Mouse (Mus musculus) hindlimb bud, embryonic 11.5 days (tissue): ENCODE measurements around the gene Gm10944.

Source experiments
- DNase-seq: peaks from one replicate; pipeline ENCODE4 v3.0.0-alpha.2; 2012; ENCODE audit warnings: low read depth, low spot score; ENCODE audit errors: extremely low spot score

Gene Gm10944

DNA sequence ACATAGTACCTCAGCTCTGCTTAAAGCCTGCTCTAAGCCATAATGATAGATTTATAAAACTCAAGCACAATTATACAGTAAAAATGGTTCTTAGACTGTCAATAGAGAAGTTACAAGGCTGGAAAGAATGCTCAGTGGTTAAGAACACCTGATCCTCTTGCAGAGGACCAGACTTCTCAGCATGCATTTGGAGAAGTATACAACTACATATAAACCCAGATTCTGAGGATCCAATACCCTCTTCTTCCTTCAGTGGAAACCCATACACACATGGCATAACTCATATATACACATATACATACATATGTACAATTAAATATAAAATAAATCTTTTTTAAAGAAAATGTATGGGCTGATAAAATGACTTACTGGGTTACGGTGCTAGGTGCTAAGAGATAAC, at the start of gene Gm10944:
Gm10944 (plus strand) TSS at position 301 of the 400 bp plus-strand sequence.
- DNase-seq, result no peak

DNA sequence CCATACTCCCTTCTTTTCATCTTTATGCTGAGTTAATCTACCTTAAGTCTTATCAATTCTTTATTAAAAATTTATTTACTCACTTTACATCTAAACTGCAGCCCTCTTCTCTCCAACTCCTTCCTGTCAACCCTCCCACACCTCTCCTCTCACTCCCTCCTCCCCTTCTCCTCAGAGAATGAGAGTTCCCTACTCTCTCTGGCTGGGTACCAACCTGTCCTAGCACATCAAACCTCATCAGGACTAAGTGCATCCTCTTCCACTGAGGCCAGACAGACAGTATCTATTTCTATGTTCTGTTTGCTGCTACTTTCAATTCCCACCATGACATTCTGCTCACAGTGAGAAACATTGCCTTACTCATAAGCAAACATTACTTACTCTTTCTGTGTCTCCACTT, 25.2 kb upstream of the Gm10944 start:
- DNase-seq, result no peak

- no peak for DNase-seq
Observed at GRCm38 (mm10) chr10:10656621-10657020, 24.5 kb upstream of the Gm10944 start.

DNA sequence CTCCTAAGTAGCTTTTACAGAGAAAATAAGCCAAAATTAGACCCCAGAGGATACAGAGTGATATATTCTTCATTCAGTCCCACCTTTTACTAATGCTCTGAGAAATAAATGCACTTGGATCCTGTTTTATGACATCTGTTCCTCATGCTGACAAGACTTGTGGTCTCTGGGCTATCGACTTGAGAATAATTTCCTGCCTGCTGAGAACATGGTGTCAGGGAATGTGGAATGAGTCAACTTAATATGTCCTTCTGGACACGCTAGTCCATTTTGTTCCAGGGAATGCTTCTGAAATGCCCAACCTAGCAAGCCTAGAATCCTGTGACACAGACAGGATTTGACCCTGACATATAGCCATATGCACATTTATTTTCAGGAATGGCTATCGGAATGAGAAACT, 22.0 kb upstream of the Gm10944 start:
- DNase-seq, result no peak

- DNase-seq, result no peak
Observed at GRCm38 (mm10) chr10:10659976-10660375, 21.2 kb upstream of the Gm10944 start.

DNA sequence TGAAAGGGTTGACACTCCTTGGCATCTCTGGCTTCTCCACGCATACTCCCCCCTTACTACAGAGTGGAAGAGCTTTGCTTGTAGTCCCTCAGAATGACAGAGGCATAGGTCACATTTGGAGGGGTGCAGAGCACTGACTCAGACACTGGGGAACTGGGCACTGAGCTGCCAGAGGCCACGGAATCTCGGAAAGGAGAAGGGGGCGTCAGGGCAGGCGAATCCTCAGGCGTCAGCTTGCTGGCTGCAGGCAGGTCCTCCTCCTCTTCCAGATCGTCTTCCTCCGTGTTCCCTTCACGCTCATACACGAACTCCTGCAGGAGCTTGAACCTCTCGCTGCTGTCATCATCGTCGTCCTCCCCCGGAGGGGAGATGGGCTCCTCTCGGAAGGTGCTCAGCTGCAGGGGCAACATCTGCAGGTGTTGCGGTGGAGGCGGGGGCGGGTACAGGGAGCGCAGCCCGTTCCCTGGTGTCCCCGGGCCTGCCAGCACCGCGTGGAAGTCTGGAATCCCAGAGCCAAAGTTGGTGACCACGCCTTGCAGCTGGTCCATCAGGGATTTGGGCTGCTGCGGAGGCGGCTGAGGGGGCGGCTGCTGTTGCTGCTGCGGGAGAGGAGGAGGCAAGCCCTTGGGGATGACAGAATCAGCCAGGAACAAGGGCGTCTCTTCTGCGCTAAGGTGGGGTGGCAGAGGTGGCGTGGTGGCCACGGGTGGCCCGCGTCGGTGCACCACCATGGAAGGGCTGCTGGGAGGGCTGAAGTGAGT, 7.9 kb downstream of the Gm10944 start:
- DNase-seq, result no peak

DNA sequence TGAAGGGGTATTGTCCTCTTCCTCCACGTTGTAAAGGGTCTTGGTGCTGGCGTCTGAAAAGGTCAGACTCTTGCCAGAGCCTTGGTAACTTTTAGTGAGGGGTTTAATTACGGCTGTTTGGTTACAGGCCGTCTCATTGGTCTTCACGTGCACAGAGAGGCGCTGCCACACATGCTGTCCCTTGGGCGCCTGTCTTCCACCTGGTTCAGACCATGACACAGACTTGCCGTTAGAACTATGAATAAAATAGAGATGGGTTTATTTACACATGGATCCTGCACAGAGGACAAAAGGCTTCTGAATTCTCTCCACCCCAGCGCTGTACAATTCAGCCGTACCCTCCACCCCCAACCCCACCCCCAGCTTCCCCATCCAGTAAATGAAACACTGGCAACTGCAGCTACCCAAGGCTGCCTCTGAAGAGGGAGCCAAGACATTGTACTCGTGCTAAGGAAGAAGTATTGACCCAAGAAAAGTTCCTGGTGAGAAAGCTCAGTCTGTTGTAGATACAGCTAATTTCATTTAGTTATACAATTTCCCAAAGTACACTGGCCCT, 8.6 kb downstream of the Gm10944 start:
- no peak for DNase-seq

- no peak for DNase-seq
Observed at GRCm38 (mm10) chr10:10697497-10697896, 16.3 kb downstream of the Gm10944 start.

DNA sequence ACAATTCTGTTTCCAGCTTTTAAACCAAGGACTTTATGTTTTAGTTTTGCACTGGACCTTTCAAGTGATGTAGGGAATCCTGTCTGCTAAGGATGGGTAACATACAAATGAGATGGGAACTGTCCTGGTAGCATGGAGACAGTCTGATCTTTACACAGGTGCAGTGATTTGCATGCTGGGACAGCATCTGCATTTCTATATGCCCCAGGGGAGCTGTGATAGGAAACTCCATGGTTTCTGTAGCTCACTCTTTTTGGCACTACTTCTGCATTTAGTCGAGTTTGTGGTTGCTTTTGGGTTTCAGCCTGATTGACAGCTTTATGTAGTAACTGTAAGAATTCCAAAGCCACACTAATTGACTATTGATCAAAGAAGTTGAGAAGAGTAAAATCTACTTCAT, 19.8 kb downstream of the Gm10944 start:
- no peak for DNase-seq

- DNase-seq, result no peak
Observed at GRCm38 (mm10) chr10:10701326-10701725, 20.2 kb downstream of the Gm10944 start.

DNA sequence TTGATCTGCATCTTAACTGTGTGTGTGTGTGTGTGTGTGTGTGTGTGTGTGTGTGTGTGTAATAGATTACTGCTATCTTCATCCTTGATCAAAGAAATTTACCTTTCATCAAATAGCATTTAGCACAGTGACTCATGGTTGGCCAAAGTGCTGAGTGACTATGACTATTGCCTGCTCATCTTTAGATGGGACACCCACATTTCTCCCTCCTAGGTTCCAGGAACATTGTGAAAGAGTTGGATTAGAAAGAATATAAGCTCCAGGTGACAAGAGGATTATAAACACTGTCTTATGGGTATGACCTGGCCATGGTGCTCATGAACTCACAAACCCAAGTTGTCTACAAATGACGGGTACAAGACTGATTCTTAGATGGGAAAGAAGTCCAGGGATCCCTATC, 26.9 kb downstream of the Gm10944 start:
- DNase-seq, result no peak

DNA sequence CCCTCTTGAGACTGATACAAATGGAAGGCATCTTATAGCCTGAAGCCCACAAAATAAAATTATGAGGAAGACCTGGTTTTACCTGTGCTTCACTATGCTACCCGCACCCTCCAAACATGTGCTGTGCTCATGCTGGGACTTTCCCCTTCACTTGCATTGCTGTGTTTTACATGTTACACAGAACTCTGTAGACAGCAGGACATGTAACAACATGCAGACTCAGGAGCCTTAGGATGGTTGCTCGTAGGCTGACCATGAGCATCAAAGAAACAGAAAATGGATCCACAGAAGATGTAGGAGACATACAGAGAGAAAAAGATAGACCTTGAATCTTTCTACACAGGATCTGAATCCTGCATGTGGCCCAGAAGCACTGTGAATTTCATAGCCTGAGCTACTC, 29.2 kb downstream of the Gm10944 start:
- DNase-seq, result no peak

DNA sequence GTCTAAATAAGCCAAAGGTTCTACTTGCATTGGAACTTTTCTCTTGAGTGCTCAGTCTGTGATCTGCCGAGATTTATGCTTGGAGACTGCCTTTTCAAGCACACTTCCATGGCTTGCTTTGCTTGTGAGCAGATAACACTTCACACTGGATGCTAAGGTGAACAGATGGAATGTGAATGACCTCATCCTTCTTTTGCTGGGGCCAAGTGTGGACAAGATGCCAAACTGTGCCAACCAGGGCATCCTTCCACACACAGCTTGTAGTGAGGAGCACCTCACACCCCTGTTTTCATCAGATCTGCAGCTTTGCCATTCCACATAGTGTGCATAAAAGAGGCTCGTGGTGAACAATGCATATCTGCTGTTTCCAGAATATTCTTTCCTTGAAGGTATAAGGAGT, 29.7 kb downstream of the Gm10944 start:
- DNase-seq, result no peak

GRCm38 (mm10) chr10:10726501-10726900, 45.4 kb downstream of the Gm10944 start:
- no peak for DNase-seq
